Mouse (Mus musculus) intestine, postnatal 0 days (tissue): ENCODE data around the gene Gas2l2. TPM values are rescaled to one million over a fixed set of nuclear protein-coding genes. Genes with fewer than 3 reads are reported as not detected.

Source experiments
- ATAC-seq: fragments of 200-750 bp; cut with Nextera tagmentation; 2 replicates; pipeline ENCODE4 v1.8.0; 2017; ENCODE audit warnings: mild to moderate bottlenecking, moderate TSS enrichment, moderate library complexity
- H3K27ac ChIP-seq: fragments of 300-500 bp; sonication (generic); 2 replicates; pipeline ENCODE4 v1.5.1; 2014; ENCODE audit warnings: mild to moderate bottlenecking, low read depth, low read length, moderate library complexity
- H3K27me3 ChIP-seq: fragments of 300-500 bp; sonication (generic); replicated peaks from 2 replicates; pipeline ENCODE4 v1.6.1; 2014; ENCODE audit warnings: low read length, mixed read lengths; ENCODE audit not compliant: control insufficient read depth, insufficient read depth
- H3K36me3 ChIP-seq: fragments of 300-500 bp; sonication (generic); 2 replicates; pipeline ENCODE4 v1.6.1; 2014; ENCODE audit warnings: mild to moderate bottlenecking, moderate library complexity; ENCODE audit not compliant: control insufficient read depth, insufficient read depth
- H3K4me1 ChIP-seq: fragments of 300-500 bp; sonication (generic); replicated peaks from 2 replicates; pipeline ENCODE4 v1.6.1; 2014; ENCODE audit warnings: antibody characterized with exemption, low read length, mixed read lengths; ENCODE audit not compliant: control insufficient read depth, insufficient read depth
- H3K4me2 ChIP-seq: fragments of 300-500 bp; sonication (generic); replicated peaks from 2 replicates; pipeline ENCODE4 v1.6.1; 2014; ENCODE audit warnings: low read depth, mild to moderate bottlenecking, moderate library complexity
- H3K4me3 ChIP-seq: fragments of 300-500 bp; sonication (generic); 2 replicates; pipeline ENCODE4 v1.5.1; 2014; ENCODE audit warnings: low read depth, low read length
- H3K9ac ChIP-seq: fragments of 300-500 bp; sonication (generic); 2 replicates; pipeline ENCODE4 v1.6.1; 2014; ENCODE audit warnings: mild to moderate bottlenecking, low read depth, low read length
- H3K9me3 ChIP-seq: fragments of 300-500 bp; sonication (generic); 2 replicates; pipeline ENCODE4 v1.6.1; 2016; ENCODE audit warnings: mixed run types; ENCODE audit not compliant: control insufficient read depth
- CTCF ChIP-seq: sonication (generic); IDR thresholded peaks from 2 replicates; pipeline ENCODE4 v1.5.1; 2016; ENCODE audit warnings: low read depth, mild to moderate bottlenecking, control low read depth, antibody characterized with exemption, moderate library complexity
- WGBS: fragments of 180-500 bp; shearing (Covaris S2); extraction: QIAGEN DNeasy Blood & Tissue Kit; methylation state at CpG from one replicate; pipeline ENCODE4 v1.1.7; 2014; 5-methylcytosine and 5-hydroxymethylcytosine counted together
- polyA plus RNA-seq: library from polyadenylated mRNA; unstranded; fragments of >200 nt; fragmentation: Nextera tagmentation; extraction: Ambion mirVana; gene quantifications from 2 replicates; pipeline ENCODE4 v1.2.1, GENCODE M21; 2015

The Gas2l2 gene
- polyA plus RNA-seq, 1 experiment from 2014 or later, result 0.65 TPM

GRCm38 (mm10) chr11:83421305-83421704 lies 8.0 kb downstream of the Gas2l2 start:
- TF ChIP-seq CTCF, result no peak
- no peaks in the 10 kb centered on the region for H3K9me3 ChIP-seq
- no peak overlapping the region for H3K4me3 ChIP-seq
- no peak for ATAC-seq
- no peak overlapping the region for H3K4me2 ChIP-seq
- WGBS, result 2% methylated on average over 9 of the region's 9 CpGs
- no peak overlapping the region for H3K9ac ChIP-seq
- H3K36me3 ChIP-seq, result no peaks in the 10 kb centered on the region
- H3K4me1 ChIP-seq, result no peaks in the 10 kb centered on the region
- H3K27ac ChIP-seq, result no peak overlapping the region
- H3K27me3 ChIP-seq, result peaks cover 25% of the 10 kb centered on the region

GRCm38 (mm10) chr11:83420338-83420737 lies 8.9 kb downstream of the Gas2l2 start:
- ATAC-seq, result no peak
- Histone ChIP-seq H3K4me3 (no peak overlapping the region), H3K4me1 (no peaks in the 10 kb centered on the region), H3K27me3 (peaks cover 25% of the 10 kb centered on the region), H3K27ac (no peak overlapping the region), H3K36me3 (no peaks in the 10 kb centered on the region), H3K9me3 (no peaks in the 10 kb centered on the region), H3K9ac (no peak overlapping the region), H3K4me2 (no peak overlapping the region)
- TF ChIP-seq CTCF, result peak; percentile 55
- 35% methylated on average over 4 of the region's 4 CpGs for WGBS

- Histone ChIP-seq H3K36me3 (no peaks in the 10 kb centered on the region), H3K27me3 (peaks cover 25% of the 10 kb centered on the region), H3K4me2 (peak overlapping the region; percentile 21; the same call in 1 of the 2 replicates), H3K4me1 (no peaks in the 10 kb centered on the region), H3K9ac (no peak overlapping the region), H3K4me3 (no peak overlapping the region), H3K27ac (no peak overlapping the region), H3K9me3 (no peaks in the 10 kb centered on the region)
- TF ChIP-seq CTCF, result peak; percentile 30; the same call in 1 of the 2 replicates
- peak; percentile 51 for ATAC-seq
- WGBS, result 7% methylated on average over 38 of the region's 38 CpGs
These were observed 10.7 kb downstream of the Gas2l2 start for GRCm38 (mm10) chr11:83418566-83418965.

- Histone ChIP-seq H3K9ac (no peak overlapping the region), H3K9me3 (no peaks in the 10 kb centered on the region), H3K4me2 (no peak overlapping the region), H3K27me3 (peaks cover 25% of the 10 kb centered on the region), H3K4me3 (no peak overlapping the region), H3K4me1 (no peaks in the 10 kb centered on the region), H3K27ac (no peak overlapping the region), H3K36me3 (no peaks in the 10 kb centered on the region)
- no peak for ATAC-seq
- TF ChIP-seq CTCF, result no peak
- 76% methylated on average over 7 of the region's 7 CpGs for WGBS
These were observed 11.5 kb downstream of the Gas2l2 start for GRCm38 (mm10) chr11:83417708-83418107.

- 3% methylated on average over 5 of the region's 5 CpGs for WGBS
- TF ChIP-seq CTCF, result no peak
These were observed 12.2 kb downstream of the Gas2l2 start for GRCm38 (mm10) chr11:83417080-83417479.

GRCm38 (mm10) chr11:83410510-83410909 lies 18.7 kb downstream of the Gas2l2 start:
- Histone ChIP-seq H3K4me3 (no peak overlapping the region), H3K36me3 (no peaks in the 10 kb centered on the region), H3K4me2 (peak overlapping the region; percentile 97; the same call in 1 of the 2 replicates), H3K9ac (0 out of 2 replicates have a peak overlapping the region, but pooled peaks have one; percentile 34), H3K27ac (no peak overlapping the region), H3K9me3 (no peaks in the 10 kb centered on the region), H3K27me3 (peaks cover 5% of the 10 kb centered on the region; the same call in 1 of the 2 replicates), H3K4me1 (no peaks in the 10 kb centered on the region)
- WGBS, result 52% methylated on average over 6 of the region's 6 CpGs
- no peak for TF ChIP-seq CTCF
- ATAC-seq, result no peak

More at GRCm38 (mm10) chr11:83417080-83417479, 12.2 kb downstream of the Gas2l2 start:
- H3K4me2 ChIP-seq, result no peak overlapping the region
- no peaks in the 10 kb centered on the region for H3K9me3 ChIP-seq
- no peak overlapping the region for H3K9ac ChIP-seq
- H3K36me3 ChIP-seq, result no peaks in the 10 kb centered on the region
- ATAC-seq, result no peak
- no peak overlapping the region for H3K27ac ChIP-seq
- no peak overlapping the region for H3K4me3 ChIP-seq
- no peaks in the 10 kb centered on the region for H3K4me1 ChIP-seq
- peaks cover 25% of the 10 kb centered on the region for H3K27me3 ChIP-seq
